Mouse (Mus musculus) embryonic facial prominence, embryonic 10.5 days (tissue): ENCODE measurements at regions not wholly inside any gene's neighbourhood (a gene's known extent, or its start where the extent isn't known, plus 50 kb on each side); places are given as distances from the start of the nearest gene placed in this dataset.

ENCODE experiments used
- DNase-seq: peaks from one replicate; pipeline ENCODE4 v3.0.0-alpha.2; 2017; ENCODE audit warnings: low spot score
- H3K27ac ChIP-seq: fragments of 300-500 bp; sonication (generic); replicated peaks from 2 replicates; pipeline ENCODE4 v1.5.1; 2016; ENCODE audit warnings: mild to moderate bottlenecking
- H3K27me3 ChIP-seq: fragments of 300-500 bp; sonication (generic); replicated peaks from 2 replicates; pipeline ENCODE4 v1.6.1; 2016; ENCODE audit warnings: low read depth, mild to moderate bottlenecking; ENCODE audit not compliant: poor library complexity, severe bottlenecking
- H3K36me3 ChIP-seq: fragments of 300-500 bp; sonication (generic); replicated peaks from 2 replicates; pipeline ENCODE4 v1.6.1; 2016; ENCODE audit warnings: mild to moderate bottlenecking, moderate library complexity
- H3K4me1 ChIP-seq: fragments of 300-500 bp; sonication (generic); 2 replicates; pipeline ENCODE4 v1.6.1; 2016
- H3K4me3 ChIP-seq: fragments of 300-500 bp; sonication (generic); 2 replicates; pipeline ENCODE4 v1.5.1; 2016; ENCODE audit warnings: mild to moderate bottlenecking, moderate library complexity
- H3K9me3 ChIP-seq: fragments of 300-500 bp; sonication (generic); 2 replicates; pipeline ENCODE4 v1.6.1; 2016; ENCODE audit warnings: mild to moderate bottlenecking
- WGBS: fragments of 180-500 bp; shearing (Covaris S2); methylation state at CpG from one replicate; pipeline ENCODE4 v1.1.7; 2016; 5-methylcytosine and 5-hydroxymethylcytosine counted together

DNA sequence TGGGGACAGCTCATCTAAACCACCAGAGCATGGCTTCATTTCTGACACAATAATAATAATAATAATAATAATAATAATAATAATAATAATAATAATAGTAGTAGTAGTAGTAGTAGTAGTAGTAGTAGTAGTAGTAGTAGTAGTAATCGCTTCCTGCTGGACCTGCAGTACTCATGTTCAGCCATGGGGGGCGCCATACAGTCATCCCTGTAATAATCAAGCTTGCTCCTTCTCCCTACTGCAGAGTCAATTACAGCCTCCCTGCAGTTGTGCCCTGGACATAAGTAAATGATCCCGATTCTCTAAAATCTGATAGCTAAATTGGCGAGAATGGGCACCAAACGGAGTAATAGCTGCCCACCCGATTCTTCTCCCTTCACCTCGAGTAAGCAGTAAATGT lies 537.1 kb upstream of the Gm19410 start:
- H3K27me3 ChIP-seq = no peaks in the 10 kb centered on the region
- WGBS = 82% methylated on average over 7 of the region's 7 CpGs
- no peak overlapping the region for H3K27ac ChIP-seq
- no peak for DNase-seq
- H3K4me1 ChIP-seq = peaks cover 23% of the 10 kb centered on the region
- H3K36me3 ChIP-seq = no peaks in the 10 kb centered on the region
- H3K9me3 ChIP-seq = no peaks in the 10 kb centered on the region
- H3K4me3 ChIP-seq = no peak overlapping the region

DNA sequence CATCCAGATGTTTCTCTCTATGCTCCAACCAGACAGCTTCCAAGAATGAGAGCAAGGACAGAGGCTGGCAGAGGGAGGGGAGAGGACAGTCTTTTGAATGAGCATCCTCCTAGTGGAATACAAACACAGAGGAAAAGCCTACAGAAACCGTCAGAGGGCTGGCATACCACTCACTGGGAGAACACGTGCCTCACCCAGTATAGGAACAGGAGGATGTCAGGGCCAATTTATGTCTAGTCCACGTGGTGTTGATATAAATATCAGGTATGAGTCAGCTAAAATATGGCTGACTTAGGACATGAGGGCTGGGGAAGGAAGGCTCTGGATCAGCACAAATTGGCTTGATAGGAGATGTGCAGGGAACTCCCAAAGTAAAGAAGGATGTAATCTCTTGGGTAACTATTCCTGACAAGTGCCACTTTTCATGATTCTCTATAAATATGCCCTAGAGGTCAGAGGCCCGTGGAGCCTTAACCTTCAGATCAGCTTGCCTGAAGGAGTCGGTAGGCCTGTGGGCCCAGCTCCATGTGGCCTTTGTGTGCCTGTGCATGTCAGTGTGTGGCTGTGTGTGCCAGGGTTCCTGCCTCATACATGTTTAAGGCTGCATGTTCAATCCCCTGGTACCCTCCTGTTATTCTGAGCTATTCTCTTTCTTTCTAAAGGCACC lies 531.9 kb upstream of the Gm19410 start:
- Histone ChIP-seq H3K36me3 (no peaks in the 10 kb centered on the region), H3K4me1 (peaks cover 37% of the 10 kb centered on the region), H3K27ac (peak overlapping the region; percentile 35; the same call in 1 of the 2 replicates), H3K4me3 (no peak overlapping the region), H3K9me3 (no peaks in the 10 kb centered on the region), H3K27me3 (no peaks in the 10 kb centered on the region)
- WGBS = 51% methylated on average over 5 of the region's 5 CpGs
- no peak for DNase-seq

DNA sequence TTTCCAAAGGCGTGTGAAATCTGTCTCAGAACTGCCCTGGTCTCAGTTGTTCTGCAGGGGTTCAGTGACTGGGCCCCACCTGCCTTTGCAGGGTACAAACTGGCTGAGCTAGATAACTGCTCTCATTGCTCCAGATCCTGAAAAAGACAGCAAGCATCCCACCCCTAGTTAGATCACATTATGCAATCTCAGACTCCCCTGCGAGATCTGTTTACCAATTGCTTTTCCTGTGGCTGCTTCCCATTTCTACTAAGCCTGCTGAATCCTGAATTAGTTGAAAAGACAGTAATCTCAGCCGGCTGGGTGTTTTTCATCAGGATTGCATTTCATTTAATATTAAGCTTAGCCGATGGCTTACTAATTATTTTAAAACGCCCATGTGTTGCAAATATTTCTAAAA lies 531.2 kb upstream of the Gm19410 start:
- Histone ChIP-seq H3K27me3 (no peaks in the 10 kb centered on the region), H3K4me3 (no peak overlapping the region), H3K9me3 (no peaks in the 10 kb centered on the region), H3K27ac (0 out of 2 replicates have a peak overlapping the region, but pooled peaks have one; percentile 20), H3K36me3 (no peaks in the 10 kb centered on the region), H3K4me1 (peaks cover 37% of the 10 kb centered on the region)
- WGBS = 55% methylated on average over 5 of the region's 5 CpGs
- DNase-seq = no peak

DNA sequence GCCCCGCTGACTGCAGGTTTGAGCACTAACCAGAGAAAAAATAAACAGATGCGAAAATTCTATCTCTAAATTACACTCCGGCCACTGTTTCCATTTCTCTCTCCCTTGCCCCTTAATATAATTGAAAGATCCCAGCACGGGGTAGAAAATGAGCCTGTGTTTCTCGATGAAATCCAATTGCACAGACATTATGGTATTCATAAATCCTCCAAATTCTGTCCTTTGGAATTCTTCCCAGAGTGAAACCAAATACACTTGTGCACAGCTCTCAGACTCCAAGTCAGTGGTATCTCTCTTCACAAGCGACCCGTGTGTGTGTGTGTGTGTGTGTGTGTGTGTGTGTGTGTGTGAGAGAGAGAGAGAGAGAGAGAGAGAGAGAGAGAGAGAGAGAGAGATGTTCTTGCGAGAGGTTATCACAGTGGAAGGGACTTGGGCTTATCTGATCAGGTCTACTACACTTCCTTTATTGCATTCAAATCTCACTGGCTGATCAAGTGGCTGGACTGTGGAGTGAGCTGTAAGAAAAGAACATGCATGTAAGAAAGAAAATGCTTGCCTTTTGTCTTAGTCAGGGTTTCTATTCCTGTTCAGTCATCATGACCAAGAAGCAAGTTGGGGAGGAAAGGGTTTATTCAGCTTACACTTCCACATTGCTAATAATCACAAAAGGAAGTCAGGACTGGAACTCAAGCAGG lies 529.6 kb upstream of the Gm19410 start:
- H3K27me3 ChIP-seq = no peaks in the 10 kb centered on the region

DNA sequence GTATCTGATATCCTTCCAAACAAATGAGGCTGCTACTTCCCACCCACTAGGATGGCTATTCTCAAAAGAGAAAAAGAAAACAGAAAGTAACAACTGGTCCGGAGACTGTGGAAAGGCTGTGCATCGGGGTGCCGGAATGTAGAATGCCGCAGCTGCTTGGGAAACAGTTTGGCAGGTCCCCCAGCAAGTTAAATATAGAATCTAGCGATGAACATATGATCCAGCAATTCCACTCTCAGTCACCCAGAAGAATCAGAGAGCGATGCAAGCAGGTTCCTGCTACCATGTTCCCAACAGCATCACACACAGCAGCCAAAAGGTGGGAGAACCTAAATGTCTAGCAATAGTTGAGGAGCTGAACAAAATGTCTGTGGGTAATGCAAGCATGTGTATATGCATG lies 528.3 kb upstream of the Gm19410 start:
- Histone ChIP-seq H3K36me3 (no peaks in the 10 kb centered on the region), H3K4me3 (no peak overlapping the region), H3K27ac (no peak overlapping the region), H3K4me1 (peaks cover 37% of the 10 kb centered on the region), H3K9me3 (no peaks in the 10 kb centered on the region), H3K27me3 (no peaks in the 10 kb centered on the region)
- WGBS = 90% methylated on average over 6 of the region's 6 CpGs
- no peak for DNase-seq

More for the DNA sequence above, 529.6 kb upstream of the Gm19410 start:
- no peak overlapping the region for H3K27ac ChIP-seq
- no peaks in the 10 kb centered on the region for H3K9me3 ChIP-seq
- H3K36me3 ChIP-seq = no peaks in the 10 kb centered on the region
- no peak overlapping the region for H3K4me3 ChIP-seq
- no peak for DNase-seq
- H3K4me1 ChIP-seq = peaks cover 37% of the 10 kb centered on the region
- WGBS = 74% methylated on average over 8 of the region's 8 CpGs

DNA sequence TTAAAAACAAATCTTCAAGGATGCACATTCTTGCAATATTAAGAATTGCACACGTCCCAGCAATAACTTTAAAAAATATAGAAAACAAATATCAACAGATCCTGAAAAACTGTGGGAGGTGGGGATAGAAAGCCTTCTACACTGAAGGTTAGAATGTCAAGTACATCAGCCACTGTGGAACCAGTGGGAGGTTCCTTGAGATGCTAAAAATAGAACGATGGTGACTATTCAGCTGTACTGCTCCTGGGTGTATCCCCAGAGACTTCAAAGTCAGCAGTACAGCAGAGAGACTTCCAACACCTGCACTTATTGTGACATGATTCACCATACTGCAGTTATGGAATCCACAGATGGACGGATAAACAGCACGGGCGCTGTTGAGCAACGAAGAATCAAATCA lies 524.7 kb upstream of the Gm19410 start:
- no peak for DNase-seq
- Histone ChIP-seq H3K27me3 (no peaks in the 10 kb centered on the region), H3K36me3 (no peaks in the 10 kb centered on the region), H3K4me1 (peaks cover 15% of the 10 kb centered on the region), H3K27ac (no peak overlapping the region), H3K9me3 (no peaks in the 10 kb centered on the region), H3K4me3 (no peak overlapping the region)
- 91% methylated on average over 6 of the region's 6 CpGs for WGBS

DNA sequence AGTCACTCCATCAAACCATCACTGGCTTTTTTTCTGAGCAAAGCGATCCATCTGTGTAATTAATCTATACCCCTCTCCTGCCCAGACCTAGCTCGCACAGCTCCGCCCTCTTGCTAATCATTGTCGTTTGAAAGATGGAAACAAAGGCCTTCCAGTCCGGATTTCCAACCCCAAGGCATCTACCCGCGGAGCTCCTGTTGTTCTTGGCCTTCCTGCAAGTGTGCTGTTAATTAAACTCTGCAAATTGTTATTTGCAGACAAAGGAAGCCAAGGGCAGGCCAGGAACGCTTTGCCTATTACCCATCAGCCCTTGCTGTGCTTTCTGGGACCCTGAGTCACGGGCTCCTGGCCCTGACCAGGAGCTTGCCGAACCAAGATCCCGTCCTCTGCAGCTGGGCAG lies 522.0 kb upstream of the Gm19410 start:
- Histone ChIP-seq H3K27me3 (no peaks in the 10 kb centered on the region), H3K36me3 (no peaks in the 10 kb centered on the region), H3K27ac (peak overlapping the region; percentile 67), H3K4me3 (0 out of 2 replicates have a peak overlapping the region, but pooled peaks have one; percentile 13), H3K4me1 (peaks cover 8% of the 10 kb centered on the region), H3K9me3 (no peaks in the 10 kb centered on the region)
- no peak for DNase-seq
- WGBS = 24% methylated on average over 11 of the region's 11 CpGs

DNA sequence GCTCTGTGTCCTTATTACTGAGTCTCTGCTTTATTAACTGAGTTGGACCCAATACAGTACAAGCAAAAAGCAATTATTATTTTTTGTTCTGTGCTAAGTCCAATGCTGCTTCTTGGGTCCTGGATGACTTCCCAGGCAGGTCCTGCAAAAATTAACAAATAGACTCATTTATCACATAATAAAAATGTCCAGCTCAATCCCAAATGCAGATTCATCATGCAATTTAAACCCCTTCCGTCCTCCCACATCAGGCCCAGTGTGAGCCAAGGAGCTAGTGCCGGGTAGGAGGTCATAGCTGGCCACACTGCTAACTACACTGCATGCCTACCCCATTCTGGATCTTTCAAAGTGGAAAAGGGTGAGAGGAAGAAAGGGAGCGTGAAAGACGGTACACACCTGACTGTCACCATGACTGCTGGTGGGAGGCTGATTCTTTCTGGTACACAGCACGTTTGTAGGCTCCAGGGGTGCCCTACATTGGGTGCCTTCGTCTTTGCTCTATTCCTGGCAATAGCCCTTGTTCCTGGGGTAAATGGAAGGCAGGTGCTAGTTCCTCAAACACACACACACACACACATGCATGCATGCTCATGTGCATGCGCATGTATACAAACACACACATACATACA lies 515.7 kb upstream of the Gm19410 start:
- H3K9me3 ChIP-seq = no peaks in the 10 kb centered on the region
- 85% methylated on average over 7 of the region's 7 CpGs for WGBS
- no peak overlapping the region for H3K4me3 ChIP-seq
- no peaks in the 10 kb centered on the region for H3K4me1 ChIP-seq
- no peak overlapping the region for H3K27ac ChIP-seq
- no peak for DNase-seq
- no peaks in the 10 kb centered on the region for H3K27me3 ChIP-seq
- no peaks in the 10 kb centered on the region for H3K36me3 ChIP-seq

DNA sequence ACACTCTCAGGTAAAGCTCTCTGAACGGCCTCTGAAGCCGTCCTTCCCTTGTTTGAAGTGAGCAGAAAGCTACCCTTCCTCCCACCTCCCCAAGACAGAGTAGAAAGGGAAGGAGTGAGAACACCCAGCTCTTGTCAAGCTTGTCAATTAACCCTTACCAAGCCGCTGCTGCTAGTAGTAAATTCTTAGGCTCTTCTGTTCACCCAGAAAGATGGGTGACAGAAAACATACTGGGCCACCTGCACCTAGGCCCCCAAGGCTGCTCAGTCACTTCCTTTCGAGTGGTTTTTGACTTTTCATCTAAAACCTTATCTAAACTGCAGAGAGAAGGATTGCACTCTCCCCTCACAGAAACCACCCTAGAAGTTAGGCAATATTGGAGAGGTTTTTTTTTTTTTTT lies 514.9 kb upstream of the Gm19410 start:
- no peak for DNase-seq
- Histone ChIP-seq H3K36me3 (no peaks in the 10 kb centered on the region), H3K9me3 (no peaks in the 10 kb centered on the region), H3K4me1 (no peaks in the 10 kb centered on the region), H3K27me3 (no peaks in the 10 kb centered on the region), H3K27ac (no peak overlapping the region), H3K4me3 (no peak overlapping the region)
- 66% methylated on average over 4 of the region's 4 CpGs for WGBS

DNA sequence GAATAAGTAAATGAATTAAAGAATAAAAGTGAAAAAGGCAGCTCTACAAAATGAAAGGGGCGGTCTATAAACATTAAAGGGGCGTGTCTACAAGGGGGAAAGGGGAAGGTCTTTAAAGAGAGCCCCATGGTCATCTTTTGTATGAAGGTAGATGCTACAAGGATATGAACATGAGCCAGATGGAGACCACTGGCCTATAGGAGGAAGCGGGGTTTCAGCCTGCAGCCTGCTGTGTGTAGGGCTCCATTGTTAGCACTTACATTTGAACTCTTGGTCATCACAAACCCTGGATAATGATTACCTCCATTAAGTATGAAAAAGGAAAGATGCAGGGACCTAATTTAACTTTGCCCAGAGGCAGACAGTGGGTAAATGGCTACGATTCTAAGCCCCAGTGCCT lies 511.6 kb upstream of the Gm19410 start:
- WGBS = 89% methylated on average over 4 of the region's 4 CpGs
- no peaks in the 10 kb centered on the region for H3K4me1 ChIP-seq
- no peak for DNase-seq
- H3K27me3 ChIP-seq = 0 out of 2 replicates have a peak, but pooled peaks cover 3% of the 10 kb centered on the region
- no peaks in the 10 kb centered on the region for H3K36me3 ChIP-seq
- H3K4me3 ChIP-seq = no peak overlapping the region
- no peak overlapping the region for H3K27ac ChIP-seq
- no peaks in the 10 kb centered on the region for H3K9me3 ChIP-seq

DNA sequence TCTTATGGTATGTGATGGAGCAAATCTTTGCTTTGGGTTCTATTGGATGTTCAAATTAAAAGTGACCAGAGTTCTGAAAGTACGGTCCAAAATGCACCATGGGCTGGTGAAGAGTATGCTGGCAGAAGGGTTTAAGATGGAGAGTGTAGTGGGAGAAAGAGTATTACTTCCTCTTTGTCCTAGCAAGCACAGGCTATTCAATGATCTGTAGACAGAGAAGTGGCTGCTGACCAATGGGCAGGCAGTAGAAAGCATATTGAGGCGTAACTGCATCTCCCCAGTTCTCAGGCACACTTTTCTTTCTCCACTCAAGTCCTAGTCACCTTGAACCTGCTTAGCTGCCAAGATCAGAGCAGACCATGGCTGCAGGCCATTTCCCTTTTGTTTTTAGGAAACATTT lies 510.3 kb upstream of the Gm19410 start:
- H3K9me3 ChIP-seq = no peaks in the 10 kb centered on the region
- 92% methylated on average over 2 of the region's 2 CpGs for WGBS
- H3K27me3 ChIP-seq = 0 out of 2 replicates have a peak, but pooled peaks cover 3% of the 10 kb centered on the region
- H3K27ac ChIP-seq = no peak overlapping the region
- no peak for DNase-seq
- no peak overlapping the region for H3K4me3 ChIP-seq
- H3K36me3 ChIP-seq = no peaks in the 10 kb centered on the region
- no peaks in the 10 kb centered on the region for H3K4me1 ChIP-seq

DNA sequence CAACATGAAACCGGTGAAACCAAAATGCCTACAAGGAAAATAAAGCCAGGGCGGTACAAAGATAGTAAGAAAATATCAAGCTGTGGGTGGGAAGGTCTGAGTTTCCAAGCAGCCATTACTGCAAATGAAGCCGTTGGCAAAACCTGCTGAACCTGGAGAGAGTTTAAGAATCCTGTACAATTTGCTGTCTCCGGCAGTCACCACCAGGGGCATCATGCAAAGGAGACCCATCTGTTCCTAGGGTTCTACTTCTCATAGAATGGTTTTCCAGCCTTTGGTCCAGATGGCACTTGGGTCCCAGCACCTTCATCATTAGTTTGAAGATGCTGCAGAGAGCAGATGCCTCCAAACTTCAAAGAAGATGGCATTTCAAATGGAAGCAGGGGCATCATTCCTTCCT lies 508.6 kb upstream of the Gm19410 start:
- Histone ChIP-seq H3K36me3 (no peaks in the 10 kb centered on the region), H3K27me3 (0 out of 2 replicates have a peak, but pooled peaks cover 3% of the 10 kb centered on the region), H3K4me1 (0 out of 2 replicates have a peak, but pooled peaks cover 3% of the 10 kb centered on the region), H3K27ac (no peak overlapping the region), H3K9me3 (no peaks in the 10 kb centered on the region), H3K4me3 (no peak overlapping the region)
- 53% methylated on average over 4 of the region's 4 CpGs for WGBS
- DNase-seq = peak; percentile 30

DNA sequence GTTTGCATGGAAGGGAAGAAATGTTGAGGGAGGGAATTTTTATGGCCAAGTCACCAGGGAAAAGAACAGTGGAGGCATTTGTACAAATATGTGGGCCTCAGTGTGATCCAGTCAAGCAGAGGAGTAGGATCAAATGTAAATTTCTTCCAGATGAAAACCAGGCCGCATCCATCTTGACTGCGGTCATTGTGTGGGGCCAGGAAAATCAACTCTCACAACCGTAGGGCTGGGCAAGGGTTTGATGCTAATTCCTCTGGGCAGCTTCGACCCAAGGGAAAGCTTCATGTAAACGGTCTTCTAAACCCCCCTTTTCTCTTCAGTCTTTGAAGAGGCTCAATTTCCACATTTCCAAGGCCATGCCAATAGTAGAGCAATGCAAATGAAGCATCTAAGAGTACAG lies 497.4 kb upstream of the Gm19410 start:
- Histone ChIP-seq H3K4me1 (peaks cover 10% of the 10 kb centered on the region; the same call in 1 of the 2 replicates), H3K36me3 (no peaks in the 10 kb centered on the region), H3K27ac (no peak overlapping the region), H3K9me3 (no peaks in the 10 kb centered on the region), H3K4me3 (no peak overlapping the region), H3K27me3 (no peaks in the 10 kb centered on the region)
- DNase-seq = peak; percentile 70
- 50% methylated on average over 5 of the region's 5 CpGs for WGBS
